Mouse (Mus musculus): ENCODE measurements at regions not wholly inside any gene's neighbourhood (a gene's known extent, or its start where the extent isn't known, plus 50 kb on each side); places are given as distances from the start of the nearest gene placed in this dataset.

- TF ChIP-seq GATA1 (IDR thresholded peaks at IDR 0.05; ENCODE audit: borderline replicate concordance, low read length) = no peak
- TF ChIP-seq FLI1 (IDR thresholded peaks at IDR 0.05; ENCODE audit: low read length) = no peak
These were observed 129.1 kb upstream of the Daam1 start for GRCm38 (mm10) chr12:71701753-71702152.
